Mouse (Mus musculus) MEL-GATA-1-ER (cell line): Measurements from ENCODE around the gene Cdk4.

Experiments
- DNase-seq: peaks from one replicate; pipeline ENCODE4 v3.0.0-alpha.2; 2012; ENCODE audit warnings: low read depth; ENCODE audit errors: extremely low read depth

The Cdk4 gene

GRCm38 (mm10) chr10:127098514-127098913 is 35.2 kb downstream of the Cdk4 start:
- no peak for DNase-seq

DNA sequence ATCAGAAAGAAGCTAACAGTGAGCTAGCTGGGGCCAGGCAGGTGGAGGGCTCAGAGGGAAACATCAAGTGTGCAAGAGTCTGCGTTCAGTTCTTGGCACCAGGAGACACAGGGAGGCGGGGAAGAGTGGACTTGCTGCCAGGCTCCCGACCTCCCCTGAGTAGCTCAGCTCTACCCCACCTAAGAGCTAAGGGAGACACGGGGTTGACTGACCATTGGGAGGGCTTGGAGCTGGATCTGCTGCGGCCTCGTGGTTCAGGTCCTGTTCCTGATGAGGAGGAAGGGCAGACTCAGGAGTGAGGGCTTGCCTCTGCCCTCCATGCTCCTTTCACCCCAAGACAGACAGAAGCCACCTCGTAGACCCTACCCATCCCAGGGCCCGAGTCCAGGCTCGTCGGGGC is 35.9 kb downstream of the Cdk4 start:
- no peak for DNase-seq

DNA sequence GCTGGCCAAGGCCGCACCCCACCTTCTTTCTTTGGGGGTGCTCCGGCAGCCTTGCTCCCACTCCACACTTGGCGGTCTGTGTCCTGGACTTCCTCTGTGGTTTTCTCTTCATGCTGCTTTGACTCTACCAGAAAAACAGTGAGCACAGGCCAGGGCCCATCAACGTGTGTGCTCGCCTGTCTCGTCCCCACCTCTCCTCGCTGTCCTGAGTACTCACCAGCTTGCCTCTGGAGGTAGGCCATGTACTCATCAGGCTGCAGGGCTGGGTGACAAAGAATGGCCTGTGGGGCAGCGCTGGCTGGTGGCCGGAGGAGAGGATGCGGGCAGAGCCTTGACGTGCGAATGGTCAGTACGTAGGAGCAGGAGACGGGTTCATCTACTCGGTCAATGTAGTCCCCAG is 36.5 kb downstream of the Cdk4 start:
- DNase-seq, result no peak

- no peak for DNase-seq
Observed at GRCm38 (mm10) chr10:127100414-127100813, 37.1 kb downstream of the Cdk4 start.

DNA sequence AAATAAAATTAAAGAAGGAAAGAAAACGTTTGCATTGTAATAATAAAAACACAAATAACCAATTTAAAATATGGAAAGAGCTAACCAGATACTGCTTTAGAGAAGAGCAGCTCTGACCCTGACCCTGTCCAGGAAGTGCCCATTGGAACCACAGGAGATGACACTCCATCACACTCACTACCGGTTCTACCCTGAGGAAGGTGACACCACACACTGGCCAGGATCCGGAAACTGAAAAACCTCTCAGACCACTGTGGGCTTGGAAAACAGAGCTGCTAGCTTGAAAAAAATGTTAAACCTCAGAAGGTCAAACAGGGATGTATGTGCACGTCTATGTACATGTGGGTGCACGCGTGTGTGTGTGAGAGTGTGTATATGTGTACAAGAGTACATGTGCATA is 37.8 kb downstream of the Cdk4 start:
- no peak for DNase-seq

GRCm38 (mm10) chr10:127103631-127104030 is 40.3 kb downstream of the Cdk4 start:
- peak; percentile 53 for DNase-seq

DNA sequence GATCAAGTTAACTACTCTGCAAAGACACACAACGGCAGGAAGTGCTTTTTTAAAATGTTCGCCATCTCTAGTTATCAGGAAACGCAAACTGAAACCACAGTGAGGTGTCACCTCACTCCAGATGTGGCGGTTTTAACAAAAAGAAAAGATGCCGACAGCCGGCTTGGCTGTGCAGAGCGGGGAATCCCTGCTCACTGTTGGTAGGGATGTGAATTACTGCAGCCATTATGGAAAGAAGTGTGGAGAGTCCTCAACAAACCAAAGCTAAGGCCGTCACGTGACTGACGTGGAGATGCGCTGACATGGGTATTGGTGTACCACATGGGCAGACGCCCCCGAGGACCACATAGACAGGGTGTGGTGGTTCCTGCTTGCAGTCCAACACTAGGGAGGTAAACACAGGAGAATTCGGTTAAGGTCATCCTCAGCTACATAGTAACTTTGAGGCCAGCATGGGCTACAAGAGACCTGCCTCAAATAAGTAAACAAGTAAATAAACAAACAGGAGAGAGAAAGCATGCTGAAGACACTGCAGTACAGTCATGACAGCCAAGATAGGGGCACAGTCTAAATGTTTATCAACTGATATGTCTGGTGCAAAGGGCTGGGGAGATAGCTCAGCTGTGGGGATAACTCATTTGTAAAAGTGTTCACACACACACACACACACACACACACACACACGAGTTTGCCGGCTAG is 44.4 kb downstream of the Cdk4 start:
- DNase-seq, result no peak

DNA sequence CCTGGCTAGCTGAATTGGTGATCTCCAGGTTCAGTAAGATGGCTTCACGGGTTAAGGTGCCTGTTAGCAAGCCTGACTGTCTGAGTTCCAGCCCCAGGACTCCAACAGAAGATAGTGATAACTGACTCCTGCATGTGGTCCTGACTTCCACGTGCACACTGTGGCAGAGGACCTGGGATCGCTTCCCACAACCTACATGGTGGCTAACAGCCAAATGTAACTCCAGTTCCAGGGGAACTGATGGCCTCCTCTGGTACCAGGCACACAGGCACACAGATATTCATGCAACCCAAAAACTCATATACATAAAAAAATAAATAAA is 44.9 kb downstream of the Cdk4 start:
- DNase-seq, result no peak

- DNase-seq, result no peak
Observed at GRCm38 (mm10) chr10:127111001-127111887, 47.9 kb downstream of the Cdk4 start.

- DNase-seq, result no peak
Observed at GRCm38 (mm10) chr10:127114408-127114807, 51.1 kb downstream of the Cdk4 start.

DNA sequence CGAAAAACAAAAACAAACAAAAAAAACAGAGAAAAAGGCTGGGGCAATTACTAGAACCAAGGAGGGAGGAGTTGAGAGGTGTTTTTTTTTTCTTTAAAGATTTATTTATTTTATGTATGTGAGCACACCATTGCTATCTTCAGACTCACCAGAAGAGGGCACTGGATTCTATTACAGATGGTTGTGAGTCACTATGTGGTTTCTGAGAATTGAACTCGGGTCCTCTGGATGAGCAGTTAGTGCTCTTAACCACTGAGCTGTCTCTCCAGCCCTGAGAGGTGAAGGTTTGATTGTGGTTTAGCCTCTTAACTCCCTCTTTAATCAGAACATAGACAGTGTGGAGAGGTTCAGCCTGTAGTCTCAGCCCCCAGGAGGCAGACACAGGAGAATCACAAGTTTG is 51.7 kb downstream of the Cdk4 start:
- no peak for DNase-seq
